Mouse (Mus musculus): ENCODE data around the gene Abca1.

The Abca1 gene

DNA sequence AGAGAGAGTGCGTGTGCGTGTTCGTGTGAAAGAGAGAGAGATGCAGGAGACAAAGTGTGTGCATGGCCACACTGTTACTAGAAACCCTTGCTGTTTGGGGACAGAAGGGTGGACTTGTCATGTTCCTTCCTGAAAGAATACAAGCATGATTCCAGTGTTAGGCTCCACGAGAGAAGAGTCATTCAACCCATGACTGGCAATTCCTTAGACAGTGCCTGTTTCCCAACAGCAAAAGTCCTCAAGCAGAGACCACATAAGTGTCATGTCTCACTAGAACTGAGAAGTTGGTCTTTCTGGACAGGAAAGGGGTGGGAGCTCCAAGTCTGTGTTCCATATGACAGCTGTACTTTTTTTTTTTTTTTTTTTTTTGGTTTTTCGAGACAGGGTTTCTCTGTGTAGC, 10.1 kb downstream of the Abca1 start:
- no peak for DNase-seq (ENCODE audit: low read depth, low spot score)

DNA sequence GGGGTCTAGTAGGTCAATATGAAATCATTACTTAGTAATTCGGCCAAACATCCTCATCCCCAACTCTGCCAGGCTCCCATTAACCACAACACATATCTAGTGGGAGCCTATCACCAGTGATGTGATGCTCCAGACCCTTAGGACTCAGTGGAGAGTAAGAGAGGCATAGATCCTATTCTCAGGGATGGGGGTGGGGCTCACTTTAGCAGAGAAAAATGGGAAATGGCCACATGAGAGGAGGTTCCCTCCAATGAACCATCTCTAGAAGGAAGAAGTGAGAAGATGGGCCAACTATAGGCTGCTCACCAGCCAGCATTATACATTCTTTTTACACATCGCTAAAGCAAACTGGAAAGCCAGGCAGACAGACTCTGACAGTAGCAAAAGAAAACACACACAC, 10.9 kb downstream of the Abca1 start:
- no peak for DNase-seq (ENCODE audit: low read depth, low spot score)

DNA sequence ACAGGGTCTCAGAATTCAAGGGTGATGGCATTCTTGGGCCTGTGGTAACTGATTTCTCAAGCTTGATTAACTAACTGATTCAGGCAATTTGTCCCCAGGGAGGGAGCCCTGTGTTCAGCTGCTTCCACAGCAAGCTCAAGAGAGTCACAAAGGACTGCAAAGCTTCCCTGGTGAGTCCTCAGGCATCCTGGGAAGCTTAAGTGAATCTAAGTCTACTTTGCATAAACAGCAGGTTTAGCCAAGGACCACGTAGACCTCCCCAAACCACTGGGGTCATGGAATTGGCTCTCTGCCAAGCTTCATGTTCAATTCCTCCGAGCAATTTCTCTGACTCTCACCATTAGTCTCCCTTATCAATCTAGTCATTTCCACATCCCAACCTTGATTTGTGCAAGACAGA, 12.2 kb downstream of the Abca1 start:
- peak; percentile 55 for DNase-seq (ENCODE audit: low read depth, low spot score)

DNA sequence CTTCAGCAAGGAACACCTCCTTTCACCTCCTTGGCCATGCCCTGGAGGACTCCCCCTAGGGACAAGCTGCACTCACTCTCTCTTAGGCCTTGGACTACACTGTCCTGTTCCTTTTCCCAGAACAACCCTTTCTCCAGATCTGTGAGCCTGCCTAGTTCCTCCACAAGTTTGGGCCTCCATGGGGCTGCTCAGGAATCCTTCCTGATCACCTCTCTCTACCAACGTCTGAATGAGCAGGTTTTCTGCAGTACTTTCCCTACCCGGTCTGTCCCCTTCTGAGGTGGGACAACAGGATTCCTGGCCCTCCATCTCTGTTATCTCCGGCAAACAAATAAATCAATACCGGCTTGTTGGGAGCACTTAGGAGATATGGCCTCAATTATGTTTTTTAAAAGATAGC, 12.6 kb downstream of the Abca1 start:
- DNase-seq (ENCODE audit: low read depth, low spot score), result no peak

DNA sequence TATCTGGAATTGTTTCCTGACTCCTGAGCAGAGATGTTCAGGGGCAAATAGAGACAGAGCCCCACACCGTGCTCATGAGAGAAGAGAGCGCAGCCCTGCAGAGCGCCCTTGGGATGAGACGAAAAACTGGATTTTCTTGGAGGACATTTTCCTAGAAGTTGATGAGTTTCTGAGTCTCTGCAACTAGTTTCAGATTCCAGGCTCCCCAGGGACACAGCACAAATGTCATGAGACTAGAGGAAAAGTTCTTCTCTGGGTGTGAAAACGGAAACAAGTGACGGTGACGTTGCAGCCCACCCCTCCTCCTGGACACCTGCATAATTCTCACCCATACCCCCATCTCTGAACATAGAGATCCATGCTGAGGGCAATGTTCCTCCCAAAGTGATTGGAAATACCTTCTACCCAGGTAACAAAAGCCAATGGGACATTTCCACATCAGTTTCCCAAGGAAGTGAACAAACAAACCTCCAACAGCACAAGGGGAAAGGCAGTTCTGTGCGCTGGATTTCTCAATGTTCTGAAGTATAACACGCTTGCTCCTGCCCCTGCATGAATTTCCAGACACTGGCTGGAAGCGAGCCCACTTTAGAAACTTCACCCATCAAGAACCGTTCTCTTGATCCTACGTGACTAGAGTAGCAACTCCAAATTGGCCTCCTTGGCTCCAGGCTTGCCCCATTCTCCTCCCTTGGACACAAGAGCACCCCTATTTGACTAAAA, 13.3 kb downstream of the Abca1 start:
- no peak for DNase-seq (ENCODE audit: low read depth, low spot score)

DNA sequence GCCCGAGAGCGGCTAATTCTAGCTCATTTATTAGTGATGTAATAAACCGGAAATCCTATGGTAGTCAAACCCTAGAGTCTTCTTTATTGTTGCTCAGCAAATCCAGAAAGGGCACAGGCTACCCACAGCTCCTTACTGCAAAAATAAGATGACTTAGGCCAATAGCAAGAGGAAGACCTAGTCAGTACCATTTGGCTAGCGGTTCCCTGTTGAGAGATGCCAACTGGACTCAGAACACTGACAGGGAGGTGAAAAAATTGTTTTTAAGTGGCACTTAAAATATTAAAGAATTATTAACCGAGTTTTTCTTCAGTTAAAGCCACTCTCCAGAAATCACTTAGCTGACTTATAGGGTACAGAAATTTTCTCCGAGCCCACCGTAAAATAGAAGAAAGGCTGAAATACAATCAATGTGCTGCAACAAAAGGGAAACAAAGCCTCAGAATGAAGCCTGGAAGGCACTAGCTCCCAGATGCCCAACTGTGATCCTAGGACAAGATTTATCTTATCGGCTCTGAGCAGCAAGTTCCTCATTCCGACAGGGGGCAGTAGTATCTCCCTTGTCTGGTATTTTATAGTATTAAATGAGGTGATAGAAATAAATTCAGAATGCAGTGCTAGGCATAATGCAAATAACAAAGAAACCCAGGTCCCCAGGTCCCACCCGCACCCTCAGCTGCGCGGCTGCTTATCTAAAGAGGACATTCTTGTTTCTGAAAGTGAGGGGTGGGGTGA, 14.1 kb downstream of the Abca1 start:
- peak; percentile 43 for DNase-seq (ENCODE audit: low read depth, low spot score)

DNA sequence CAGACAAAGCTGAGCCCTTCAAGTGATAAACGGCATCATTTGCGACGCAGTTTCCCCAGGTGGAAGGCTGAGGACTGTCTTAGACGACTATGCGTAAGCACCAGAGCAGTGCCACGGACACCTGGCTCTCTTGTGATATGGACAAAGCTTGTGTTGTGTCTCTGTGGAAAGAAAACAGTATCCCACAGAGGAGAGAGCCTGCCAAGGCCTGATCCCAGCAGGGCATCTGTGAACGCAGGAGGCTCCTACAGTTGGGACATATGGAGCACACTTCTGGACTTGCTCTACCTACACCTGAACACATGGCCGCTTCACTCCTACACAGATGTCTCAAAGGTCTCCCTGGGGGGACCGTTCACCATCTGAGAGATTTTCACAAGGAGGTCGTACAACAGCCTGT, 15.1 kb downstream of the Abca1 start:
- no peak for DNase-seq (ENCODE audit: low read depth, low spot score)

DNA sequence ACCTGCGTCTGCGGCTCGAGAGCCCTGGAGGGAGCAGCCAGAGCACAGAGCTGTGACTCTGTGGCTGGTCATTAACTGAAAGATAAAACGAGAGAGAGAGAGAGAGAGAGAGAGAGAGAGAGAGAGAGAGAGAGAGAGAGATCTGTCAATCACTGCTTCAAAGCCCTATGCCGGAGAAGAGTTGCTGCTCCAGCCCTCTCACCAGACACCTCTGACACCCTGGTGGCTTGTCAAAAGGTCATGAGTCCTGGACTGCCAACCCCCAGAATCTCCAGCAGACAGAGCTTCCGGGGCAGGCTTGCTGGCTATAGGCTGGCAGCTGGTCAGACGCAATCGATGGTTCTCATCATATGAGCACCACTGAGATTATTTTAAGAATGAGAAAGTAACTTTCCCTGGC, 15.7 kb downstream of the Abca1 start:
- no peak for DNase-seq (ENCODE audit: low read depth, low spot score)

DNA sequence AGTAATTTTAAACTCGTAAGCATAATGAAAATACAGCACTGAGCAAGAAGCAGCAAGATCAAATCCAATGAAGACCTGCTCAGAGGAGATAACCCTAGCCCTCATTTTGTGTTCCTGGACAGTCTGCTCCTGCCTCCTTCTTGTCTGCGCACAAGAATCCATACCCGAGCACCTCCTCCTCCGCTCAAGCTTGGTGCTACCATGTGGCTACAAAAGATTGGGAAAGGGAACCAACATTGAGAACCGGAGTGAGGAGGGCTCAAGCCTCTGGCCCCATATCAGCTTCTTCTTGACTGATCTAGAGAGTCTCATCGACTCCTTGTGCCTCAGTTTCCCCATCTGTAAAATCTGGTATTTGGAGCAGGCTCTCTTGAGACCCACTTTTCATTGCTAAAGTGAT, 19.0 kb downstream of the Abca1 start:
- no peak for DNase-seq (ENCODE audit: low read depth, low spot score)

DNA sequence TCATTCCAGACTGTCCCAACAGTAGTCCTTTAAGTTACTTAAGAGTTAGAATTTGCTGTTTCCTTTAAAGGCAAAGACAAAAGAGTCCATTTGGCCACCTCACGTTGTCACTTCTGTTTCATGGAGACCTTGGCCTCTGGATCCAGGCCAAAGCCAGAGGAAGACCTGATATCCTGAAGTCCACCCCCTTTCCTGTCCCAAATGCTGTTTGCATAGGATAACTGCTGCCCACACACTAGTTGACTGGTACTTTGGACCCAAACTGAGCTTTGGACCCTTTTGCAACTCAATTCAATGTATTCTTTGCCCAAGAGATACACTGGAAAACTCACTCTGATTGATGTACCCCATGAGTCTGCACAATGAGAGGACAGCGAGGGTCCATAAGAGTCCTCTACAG, 20.2 kb downstream of the Abca1 start:
- DNase-seq (ENCODE audit: low read depth, low spot score), result no peak

DNA sequence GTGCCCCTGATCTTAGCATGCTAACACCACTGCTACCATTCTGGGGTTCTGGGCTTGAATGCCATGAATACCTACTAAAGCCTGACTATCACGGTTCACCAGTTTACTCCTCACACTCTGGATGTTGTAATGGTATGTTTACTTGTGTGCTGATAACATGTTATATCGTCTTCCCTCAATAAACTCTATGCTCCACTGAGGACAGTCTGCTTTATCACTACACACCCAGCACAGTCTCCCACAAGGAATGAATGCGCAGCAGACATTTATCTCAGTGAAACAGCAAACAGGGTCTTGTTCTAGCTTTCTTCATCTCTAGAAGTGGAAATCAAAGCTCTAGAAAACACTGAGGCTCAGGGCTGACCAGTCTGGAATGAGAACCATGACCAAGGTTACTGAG, 20.7 kb downstream of the Abca1 start:
- no peak for DNase-seq (ENCODE audit: low read depth, low spot score)

DNA sequence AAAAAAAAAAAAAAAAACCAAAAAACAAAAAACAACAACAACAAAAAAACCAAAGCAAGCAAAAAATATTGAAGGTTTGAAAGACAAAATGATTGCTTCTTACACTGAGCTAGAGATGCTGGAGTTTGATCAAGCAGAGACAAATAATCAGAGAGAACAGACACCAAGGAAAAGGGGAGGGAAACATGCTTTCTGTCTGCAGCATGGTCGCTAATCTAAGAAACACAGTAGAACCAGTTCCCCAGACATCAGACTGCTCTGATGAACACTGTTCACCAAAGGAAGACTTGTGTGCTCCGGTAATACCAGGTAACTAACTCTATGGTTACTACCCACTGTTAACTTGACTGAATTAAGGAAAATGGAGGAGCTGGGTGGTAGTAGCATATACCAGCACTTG, 22.6 kb downstream of the Abca1 start:
- DNase-seq (ENCODE audit: low read depth, low spot score), result no peak

DNA sequence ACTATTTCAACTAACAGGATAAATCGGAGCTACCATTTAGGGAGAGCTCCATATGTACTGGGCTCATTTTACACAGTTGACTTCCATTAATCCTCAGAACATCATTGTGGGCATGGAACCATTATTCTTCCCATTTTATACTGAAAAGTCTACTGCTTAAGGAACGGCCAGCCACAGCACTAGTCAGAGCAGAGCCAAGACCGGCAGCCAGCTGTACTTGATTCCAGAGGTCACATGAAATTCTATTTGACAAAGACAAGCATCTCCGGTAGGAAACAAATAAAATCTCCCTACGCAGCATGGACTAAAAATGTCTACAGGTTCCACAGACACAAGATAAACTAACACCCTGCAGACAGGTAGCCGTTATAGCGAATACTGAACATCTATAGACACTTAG, 24.9 kb downstream of the Abca1 start:
- DNase-seq (ENCODE audit: low read depth, low spot score), result no peak

DNA sequence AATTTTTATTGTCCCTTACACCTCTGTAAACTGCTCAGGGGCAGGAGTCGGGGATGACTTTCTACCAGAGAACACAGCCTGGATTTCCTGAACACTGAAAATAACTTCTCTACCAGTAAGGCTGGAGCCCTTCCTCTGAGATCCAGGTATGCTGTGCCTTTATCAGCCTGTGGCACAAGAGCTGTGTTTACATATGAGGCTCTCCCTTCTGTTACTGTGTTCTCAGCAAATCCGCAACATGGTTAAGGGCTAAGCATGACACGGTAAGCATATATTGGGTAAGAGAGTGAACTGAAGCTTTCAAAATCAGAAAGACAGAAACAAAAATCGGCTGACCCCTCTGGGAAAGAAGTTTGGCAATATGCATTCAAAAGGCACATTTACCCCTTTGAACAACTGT, 25.7 kb downstream of the Abca1 start:
- no peak for DNase-seq (ENCODE audit: low read depth, low spot score)

DNA sequence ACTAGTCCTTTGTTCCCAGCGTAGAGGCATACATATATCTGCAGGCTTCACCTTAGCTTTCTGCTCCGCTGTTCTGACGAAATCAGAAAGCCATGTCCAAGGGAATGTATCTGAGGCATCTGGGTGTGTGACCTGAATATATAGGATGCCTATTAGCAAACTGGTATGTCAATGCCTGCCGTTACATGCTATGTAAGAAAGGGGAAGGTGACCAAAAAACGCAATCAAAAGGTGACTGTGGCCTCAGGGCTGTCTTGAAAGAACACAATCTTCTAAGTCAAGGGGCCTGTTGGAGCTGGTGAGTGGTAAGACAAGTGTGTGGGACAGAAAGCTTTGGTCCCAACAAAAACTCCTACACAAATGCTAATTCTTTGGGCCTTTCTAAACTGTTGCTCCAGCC, 28.2 kb downstream of the Abca1 start:
- no peak for DNase-seq (ENCODE audit: low read depth, low spot score)

DNA sequence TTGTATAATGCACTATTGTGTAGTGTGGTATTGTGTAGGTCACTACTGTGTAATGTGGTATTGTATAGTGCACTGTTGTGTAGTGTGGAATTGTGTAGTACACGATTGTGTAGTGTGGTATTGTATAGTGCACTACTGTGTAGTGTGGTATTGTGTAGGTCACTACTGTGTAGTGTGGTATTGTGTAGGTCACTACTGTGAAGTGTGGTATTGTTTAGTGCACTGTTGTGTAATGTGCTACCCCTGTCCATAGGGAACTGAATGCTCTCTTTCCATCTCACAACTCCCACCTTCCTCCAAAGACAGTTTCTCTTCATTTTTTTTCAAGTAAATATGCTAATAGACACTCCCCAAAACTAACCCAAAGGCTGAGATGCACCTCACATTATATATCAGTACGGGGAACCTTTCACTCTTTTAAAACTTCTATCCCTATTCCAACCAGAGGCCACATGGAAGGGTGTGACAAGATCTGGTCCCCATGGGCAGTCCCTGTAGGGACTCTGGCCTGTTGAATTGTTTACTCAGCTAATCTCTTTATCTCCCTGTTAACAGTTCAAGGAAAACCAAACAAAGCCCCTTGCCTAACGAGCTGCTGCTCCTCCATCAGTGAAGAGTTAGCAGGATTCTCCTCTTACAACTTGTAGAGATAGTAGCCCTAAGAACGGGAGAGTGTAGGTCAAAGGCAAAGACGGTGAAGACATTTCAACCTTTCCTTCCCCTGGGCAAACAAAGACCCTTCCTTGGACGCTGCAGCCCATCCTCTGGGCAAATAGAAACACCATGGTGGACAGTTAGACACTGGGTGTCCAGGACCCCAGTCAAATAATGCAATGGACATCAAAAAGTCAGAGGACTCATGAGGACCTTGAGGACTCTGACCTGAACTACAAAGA, 28.8 kb downstream of the Abca1 start:
- DNase-seq (ENCODE audit: low read depth, low spot score), result no peak

DNA sequence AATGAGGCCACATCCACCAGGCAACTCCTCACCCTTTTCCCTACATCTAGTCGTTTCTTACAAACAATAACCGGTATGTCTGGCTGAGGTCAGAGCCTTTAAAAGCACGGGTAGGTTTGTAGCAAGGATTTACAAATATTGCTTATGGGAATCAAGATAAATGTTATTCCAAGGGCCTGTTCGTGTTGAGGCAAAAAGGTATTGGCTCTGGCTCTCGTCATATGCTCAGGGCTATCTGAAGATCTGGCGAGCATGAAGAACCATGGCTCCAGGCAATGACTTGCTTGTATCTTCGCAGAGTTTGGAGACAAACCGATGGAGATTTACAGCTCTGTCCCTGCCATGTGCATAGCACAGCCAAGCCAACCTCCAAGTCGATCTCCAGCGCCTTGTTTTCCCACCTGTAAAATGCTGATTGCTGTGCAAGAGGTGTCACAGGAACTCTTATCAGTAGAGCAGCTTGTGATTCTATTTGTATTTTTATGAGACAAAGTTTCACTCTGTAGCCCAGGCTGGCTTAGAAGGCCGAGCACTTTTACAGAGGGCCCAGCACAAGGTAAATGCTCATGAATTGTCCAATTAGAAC, 29.9 kb downstream of the Abca1 start:
- DNase-seq (ENCODE audit: low read depth, low spot score), result no peak

DNA sequence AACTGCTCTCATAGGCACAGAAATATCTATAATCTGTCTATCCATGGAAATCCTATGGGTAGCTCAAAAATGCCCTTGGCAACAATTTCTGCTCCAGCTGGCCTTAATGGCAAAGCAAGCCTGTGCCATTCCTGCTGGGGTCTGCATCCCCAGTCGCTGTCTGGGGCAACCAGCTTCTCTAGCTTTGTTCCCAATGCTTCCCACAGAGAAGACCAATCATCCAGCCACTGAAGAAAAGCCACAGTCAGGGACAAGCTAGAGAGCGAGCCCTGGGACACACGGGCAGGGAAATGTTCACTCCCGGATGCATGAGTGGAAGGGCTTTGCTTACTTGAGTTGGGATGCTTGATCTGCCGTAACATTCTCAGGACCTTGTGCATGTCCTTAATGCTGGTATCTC, 32.4 kb downstream of the Abca1 start:
- no peak for DNase-seq (ENCODE audit: low read depth, low spot score)

DNA sequence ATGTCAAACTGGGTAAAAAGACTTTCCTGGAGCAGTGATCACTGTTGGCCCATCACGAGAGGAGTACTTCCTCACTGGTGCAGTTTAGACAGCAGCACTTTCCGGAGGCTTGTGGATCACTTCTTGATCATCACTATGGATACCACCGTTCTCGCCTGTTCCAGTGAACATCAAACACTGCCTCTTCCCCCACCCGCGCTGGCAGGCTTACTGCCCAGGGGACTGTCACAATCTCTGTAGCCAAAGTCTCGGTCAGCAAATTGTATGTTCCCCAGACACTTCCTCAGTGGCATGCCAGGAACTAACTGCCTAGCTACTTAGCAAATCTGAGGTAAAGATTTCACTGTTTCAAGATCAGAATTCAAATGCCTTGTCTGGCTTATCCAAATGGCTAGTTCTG, 32.9 kb downstream of the Abca1 start:
- no peak for DNase-seq (ENCODE audit: low read depth, low spot score)

DNA sequence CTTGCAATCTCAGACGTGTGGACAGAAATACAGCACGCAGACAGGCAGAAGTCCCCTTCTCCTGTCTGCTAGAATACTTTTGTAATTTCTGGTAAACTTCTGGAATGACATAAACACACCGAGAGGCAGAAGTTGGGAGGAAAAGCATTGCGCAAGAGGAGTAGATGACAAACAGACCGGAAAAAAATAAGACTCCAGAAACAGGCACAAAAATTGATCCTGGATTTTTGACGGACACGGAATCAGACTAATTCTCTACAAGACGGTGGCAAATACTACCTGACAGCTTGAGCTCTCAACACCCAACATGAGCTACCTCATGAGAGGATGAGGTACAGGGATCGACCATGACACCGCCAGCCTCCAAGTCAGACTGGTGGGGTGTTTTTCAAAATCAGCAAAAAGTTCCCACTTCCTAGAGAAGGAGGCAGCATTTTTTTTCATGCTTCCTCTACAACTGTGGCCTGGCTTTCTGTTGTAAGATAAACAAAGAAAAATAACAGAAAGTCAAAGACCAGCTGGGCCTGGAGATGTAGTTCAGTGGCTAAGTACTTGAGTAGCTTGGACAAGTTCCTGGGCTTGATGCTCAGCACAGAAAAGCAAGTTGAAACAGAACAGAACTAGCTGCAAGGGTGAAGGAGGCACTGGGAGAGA, 34.7 kb downstream of the Abca1 start:
- DNase-seq (ENCODE audit: low read depth, low spot score), result no peak

DNA sequence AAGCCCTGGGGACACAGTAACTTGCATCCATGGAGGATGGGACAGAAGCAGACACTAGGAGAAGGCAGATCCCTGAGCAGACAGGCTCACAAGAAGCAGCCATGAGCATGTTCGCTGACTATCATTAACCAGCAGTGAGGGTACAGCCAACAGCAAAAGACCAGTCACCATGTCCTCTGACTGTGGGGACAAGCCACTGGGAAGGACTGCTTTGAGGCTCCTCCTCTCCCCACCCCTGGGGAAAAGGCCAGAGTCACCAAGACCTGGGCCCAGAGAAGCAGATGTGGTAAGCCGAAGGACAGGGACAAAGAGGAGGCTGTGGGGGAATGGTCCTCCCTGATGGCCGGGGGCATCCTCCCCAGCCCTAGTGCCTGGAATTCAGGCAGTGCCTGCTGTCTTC, 37.4 kb downstream of the Abca1 start:
- no peak for DNase-seq (ENCODE audit: low read depth, low spot score)
